Mouse (Mus musculus) cerebellum, postnatal 14 days (tissue): ENCODE results near the gene Armc7.
"Not testable (repeated sequence)": the region's sequence is repeated elsewhere in the genome, so short reads cannot be mapped to it uniquely, and the experiment has no call there.

ENCODE experiments used
- DNase-seq, 2 experiments: peaks; one replicate each; pipeline ENCODE4 v3.0.0; 2021; ENCODE audit warnings: mixed read lengths in 2 of 2

Armc7 gene

GRCm38 (mm10) chr11:115455619-115456018 lies 19.8 kb upstream of the Armc7 start:
- DNase-seq: no peak

GRCm38 (mm10) chr11:115456182-115456581 lies 19.3 kb upstream of the Armc7 start:
- DNase-seq: no peak

- no peak for DNase-seq
These were observed 18.1 kb upstream of the Armc7 start for GRCm38 (mm10) chr11:115457405-115457804.

GRCm38 (mm10) chr11:115460976-115461375 lies 14.5 kb upstream of the Armc7 start:
- DNase-seq: no peak

GRCm38 (mm10) chr11:115461846-115462242 lies 13.6 kb upstream of the Armc7 start:
- DNase-seq: no peak

- DNase-seq: peak in 1 of 2 experiments; percentile 56
These were observed 13.1 kb upstream of the Armc7 start, which contains the start of gene Slc16a5 for GRCm38 (mm10) chr11:115462243-115462891. Gene Slc16a5 (plus strand): TSS chr11:115462474.

GRCm38 (mm10) chr11:115463397-115463796 lies 12.1 kb upstream of the Armc7 start:
- DNase-seq: no peak

- no peak for DNase-seq
These were observed 10.6 kb upstream of the Armc7 start for GRCm38 (mm10) chr11:115464851-115465250.

GRCm38 (mm10) chr11:115467217-115467618 lies 8.2 kb upstream of the Armc7 start:
- DNase-seq: no peak

GRCm38 (mm10) chr11:115472183-115472582 lies 3.3 kb upstream of the Armc7 start:
- DNase-seq: no peak

- peak; percentile 98 to 99 for DNase-seq
These were observed 1.7 kb upstream of the Armc7 start for GRCm38 (mm10) chr11:115473626-115474275.

GRCm38 (mm10) chr11:115475758-115476237 lies 331 bp downstream of the Armc7 start:
- DNase-seq: no peak

- DNase-seq: not testable (repeated sequence)
These were observed 1.2 kb downstream of the Armc7 start for GRCm38 (mm10) chr11:115476630-115477029.

- DNase-seq: not testable (repeated sequence)
These were observed 1.9 kb downstream of the Armc7 start for GRCm38 (mm10) chr11:115477388-115477787.

- no peak for DNase-seq
These were observed 3.0 kb downstream of the Armc7 start for GRCm38 (mm10) chr11:115478296-115478938.

- DNase-seq: no peak
These were observed 6.2 kb downstream of the Armc7 start for GRCm38 (mm10) chr11:115481553-115482259.

GRCm38 (mm10) chr11:115483278-115483677 lies 7.8 kb downstream of the Armc7 start:
- DNase-seq: no peak

- peak; percentile 90 to 91 for DNase-seq
These were observed 8.3 kb downstream of the Armc7 start for GRCm38 (mm10) chr11:115483726-115484125.

GRCm38 (mm10) chr11:115485155-115485554 lies 9.7 kb downstream of the Armc7 start:
- DNase-seq: no peak

- peak; percentile 57 to 67 for DNase-seq
These were observed 13.2 kb downstream of the Armc7 start for GRCm38 (mm10) chr11:115488551-115489104.

- DNase-seq: peak in 1 of 2 experiments; percentile 47
These were observed 15.2 kb downstream of the Armc7 start for GRCm38 (mm10) chr11:115490441-115491355.
